Mouse (Mus musculus) embryonic facial prominence, embryonic 13.5 days (tissue): Measurements from ENCODE around the gene Rreb1. TPM values are rescaled to one million over a fixed set of nuclear protein-coding genes. Genes with fewer than 3 reads are reported as not detected.

ENCODE experiments used
- ATAC-seq: fragments of 200-750 bp; cut with Nextera tagmentation; 2 replicates; pipeline ENCODE4 v1.8.0; 2017; ENCODE audit warnings: low read depth; ENCODE audit not compliant: insufficient number of reproducible peaks, insufficient read depth, low FRiP score, low TSS enrichment
- H3K27ac ChIP-seq: fragments of 300-500 bp; sonication (generic); 2 replicates; pipeline ENCODE4 v1.5.1; 2015; ENCODE audit warnings: moderate library complexity, mild to moderate bottlenecking, inconsistent platforms
- H3K27me3 ChIP-seq: fragments of 300-500 bp; sonication (generic); 2 replicates; pipeline ENCODE4 v1.6.1; 2015; ENCODE audit warnings: mild to moderate bottlenecking, inconsistent platforms
- H3K36me3 ChIP-seq: fragments of 300-500 bp; sonication (generic); 2 replicates; pipeline ENCODE4 v1.6.1; 2015; ENCODE audit warnings: mild to moderate bottlenecking, inconsistent platforms
- H3K4me1 ChIP-seq: fragments of 300-500 bp; sonication (generic); 2 replicates; pipeline ENCODE4 v1.6.1; 2015; ENCODE audit warnings: inconsistent platforms
- H3K4me2 ChIP-seq: fragments of 300-500 bp; sonication (generic); 2 replicates; pipeline ENCODE4 v1.6.1; 2015; ENCODE audit warnings: moderate library complexity, mild to moderate bottlenecking, inconsistent platforms
- H3K4me3 ChIP-seq: fragments of 300-500 bp; sonication (generic); 2 replicates; pipeline ENCODE4 v1.5.1; 2015; ENCODE audit warnings: mild to moderate bottlenecking, inconsistent platforms
- H3K9ac ChIP-seq: fragments of 300-500 bp; sonication (generic); 2 replicates; pipeline ENCODE4 v1.6.1; 2015; ENCODE audit warnings: mild to moderate bottlenecking, inconsistent platforms
- H3K9me3 ChIP-seq: fragments of 300-500 bp; sonication (generic); 2 replicates; pipeline ENCODE4 v1.6.1; 2016; ENCODE audit warnings: inconsistent platforms
- WGBS: fragments of 180-500 bp; shearing (Covaris S2); methylation state at CpG from one replicate; pipeline ENCODE4 v1.1.7; 2015; ENCODE audit warnings: mixed read lengths; 5-methylcytosine and 5-hydroxymethylcytosine counted together
- polyA plus RNA-seq: library from polyadenylated mRNA; unstranded; fragments of >200 nt; fragmentation: Nextera tagmentation; extraction: Ambion mirVana; gene quantifications from 2 replicates; pipeline ENCODE4 v1.2.1, GENCODE M21; 2015

Gene Rreb1
- 13.2 and 15.0 TPM in 2 replicates for polyA plus RNA-seq

DNA sequence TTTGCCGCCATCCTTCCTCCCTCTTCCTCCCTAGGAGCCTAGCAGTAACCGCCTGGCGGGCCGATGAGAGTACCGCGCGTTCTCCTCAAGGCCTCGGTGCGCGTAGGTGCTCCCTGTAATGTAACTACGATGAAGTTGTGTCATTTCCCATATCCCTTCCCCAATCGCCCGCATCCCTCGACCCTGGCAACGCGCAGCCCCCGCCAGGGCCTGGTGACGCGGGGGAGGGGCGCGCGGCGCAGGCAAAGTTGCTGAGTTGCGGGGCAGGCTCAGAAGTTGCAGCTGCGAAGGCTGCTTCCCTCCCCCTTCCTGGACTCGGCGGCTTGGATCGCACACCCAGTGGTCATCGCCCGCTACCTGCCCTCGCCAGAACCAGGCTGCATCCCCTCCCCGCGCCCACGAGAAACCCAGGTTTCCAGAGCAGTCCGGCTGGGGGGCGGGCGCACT lies at the start of gene Rreb1:
TSS of gene Rreb1 (plus strand) at position 254 of the 447 bp plus-strand sequence.
- Histone ChIP-seq H3K36me3 (no peaks in the 10 kb centered on the region), H3K4me3 (peak within 1 kb of the TSS; percentile 64), H3K4me1 (peaks cover 15% of the 10 kb centered on the region; the same call in 1 of the 2 replicates), H3K4me2 (peak within 1 kb of the TSS; percentile 100), H3K27ac (no peak within 1 kb of the TSS), H3K27me3 (peaks cover 17% of the 10 kb centered on the region), H3K9ac (peak within 1 kb of the TSS; percentile 78), H3K9me3 (no peaks in the 10 kb centered on the region)
- WGBS: under 1% methylated on average over 36 of the region's 37 CpGs
- peak; percentile 20; the same call in 1 of the 2 replicates for ATAC-seq

DNA sequence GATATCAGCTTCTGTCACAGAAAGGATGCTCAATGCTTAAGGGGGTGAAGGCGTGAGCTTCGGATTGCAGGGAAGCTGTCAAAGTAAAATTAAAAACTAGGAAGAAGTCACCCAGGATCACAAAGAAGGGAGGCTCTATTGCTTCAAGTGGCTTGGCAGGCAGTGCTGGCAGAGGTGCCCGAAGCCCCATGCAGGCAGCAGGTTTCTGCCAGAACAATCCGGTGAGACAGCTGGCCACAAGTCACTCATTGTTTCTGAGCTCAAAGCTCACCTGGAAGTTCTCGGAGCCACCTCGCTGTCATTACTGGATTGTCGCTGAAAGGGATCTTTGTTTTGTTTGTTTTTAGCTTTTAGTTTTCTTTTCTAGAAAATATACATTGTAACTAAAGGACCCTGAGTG lies 49.6 kb upstream of the Rreb1 start:
- 76% methylated on average over 7 of the region's 7 CpGs for WGBS
- H3K9me3 ChIP-seq: 0 out of 2 replicates have a peak, but pooled peaks cover 2% of the 10 kb centered on the region
- H3K9ac ChIP-seq: no peak overlapping the region
- no peak overlapping the region for H3K4me3 ChIP-seq
- no peaks in the 10 kb centered on the region for H3K36me3 ChIP-seq
- no peak for ATAC-seq
- no peak overlapping the region for H3K4me2 ChIP-seq
- H3K4me1 ChIP-seq: no peaks in the 10 kb centered on the region
- H3K27me3 ChIP-seq: no peaks in the 10 kb centered on the region
- H3K27ac ChIP-seq: no peak overlapping the region

DNA sequence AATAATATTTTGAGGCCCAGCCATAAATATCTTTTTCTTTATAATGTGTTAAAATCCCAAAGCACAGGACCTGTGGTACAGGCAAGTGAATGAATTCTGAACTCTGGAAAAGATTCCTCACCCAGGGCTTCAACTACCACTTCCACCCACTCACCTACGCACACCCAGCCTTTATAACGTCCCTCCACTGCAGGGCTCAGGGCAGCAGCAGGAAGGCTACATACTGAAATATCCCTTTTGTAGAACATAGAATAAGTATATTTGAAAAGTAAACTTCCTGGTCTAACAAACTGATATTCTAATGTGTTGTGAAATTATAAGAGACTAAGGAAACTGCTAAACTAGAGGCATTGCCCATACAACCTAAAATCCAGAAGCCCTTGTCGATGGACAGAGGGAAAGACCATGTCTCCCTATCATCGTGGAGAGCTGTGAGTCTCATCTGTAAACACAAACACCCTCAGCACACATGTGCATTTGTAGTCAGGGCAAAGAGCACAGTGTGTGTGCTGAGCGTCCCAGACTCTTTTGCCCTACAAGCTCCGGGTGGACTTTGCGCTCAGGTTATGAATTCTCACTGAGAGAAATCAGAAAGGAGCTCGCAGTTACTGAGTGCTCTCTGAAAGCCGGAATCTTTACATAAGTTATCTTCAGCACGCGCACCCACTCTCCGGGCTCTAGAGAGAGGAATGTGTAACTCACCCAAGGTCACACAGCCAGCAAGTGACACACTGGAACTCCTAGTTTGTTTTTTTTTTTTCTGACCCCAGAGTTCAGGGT lies 46.1 kb upstream of the Rreb1 start:
- H3K4me3 ChIP-seq: no peak overlapping the region
- H3K27ac ChIP-seq: no peak overlapping the region
- WGBS: 82% methylated on average over 12 of the region's 12 CpGs
- ATAC-seq: no peak
- no peaks in the 10 kb centered on the region for H3K4me1 ChIP-seq
- H3K9ac ChIP-seq: no peak overlapping the region
- no peak overlapping the region for H3K4me2 ChIP-seq
- no peaks in the 10 kb centered on the region for H3K27me3 ChIP-seq
- no peaks in the 10 kb centered on the region for H3K9me3 ChIP-seq
- H3K36me3 ChIP-seq: no peaks in the 10 kb centered on the region

DNA sequence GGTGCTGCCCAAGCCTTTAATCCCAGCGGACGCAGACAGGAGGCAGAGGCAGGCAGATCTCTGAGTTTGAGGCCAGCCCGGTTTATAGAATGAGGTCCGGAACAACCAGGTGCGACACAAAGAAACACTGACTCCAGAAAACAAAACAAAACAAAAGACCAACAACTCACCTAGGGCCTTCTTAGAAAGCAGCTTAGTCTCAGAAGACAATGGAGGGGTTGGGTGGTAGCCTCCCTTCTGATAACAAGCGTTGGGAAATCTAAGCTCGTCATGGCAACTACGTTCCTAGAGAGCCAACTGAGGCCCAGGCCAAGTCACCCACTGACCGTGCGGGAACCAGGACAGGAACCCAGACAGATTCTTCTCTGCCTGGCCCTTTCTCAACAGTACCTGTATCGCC lies 43.7 kb upstream of the Rreb1 start:
- Histone ChIP-seq H3K4me3 (no peak overlapping the region), H3K9ac (no peak overlapping the region), H3K36me3 (no peaks in the 10 kb centered on the region), H3K4me1 (no peaks in the 10 kb centered on the region), H3K27ac (no peak overlapping the region), H3K9me3 (no peaks in the 10 kb centered on the region), H3K4me2 (no peak overlapping the region), H3K27me3 (no peaks in the 10 kb centered on the region)
- ATAC-seq: no peak
- WGBS: 92% methylated on average over 11 of the region's 11 CpGs

DNA sequence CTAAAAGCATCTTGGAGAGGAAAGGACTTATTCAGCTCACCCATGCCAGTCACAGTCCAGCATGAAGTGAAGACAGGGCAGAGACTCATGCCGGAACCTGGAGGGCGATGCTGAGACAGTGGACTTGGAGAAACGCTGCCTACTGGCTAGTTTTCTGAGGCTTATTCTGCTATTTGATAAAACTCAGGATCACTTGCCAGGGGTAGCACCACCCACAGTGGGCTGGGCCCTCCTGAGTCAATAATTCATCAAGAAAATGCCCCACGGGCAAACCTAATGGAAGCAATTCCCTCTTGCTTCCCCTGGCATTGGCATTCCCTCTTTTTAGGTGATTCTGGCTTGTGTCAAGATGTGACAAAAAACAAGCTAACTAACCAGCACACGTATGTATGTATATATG lies 38.1 kb upstream of the Rreb1 start:
- Histone ChIP-seq H3K27me3 (no peaks in the 10 kb centered on the region), H3K4me3 (no peak overlapping the region), H3K4me1 (no peaks in the 10 kb centered on the region), H3K36me3 (no peaks in the 10 kb centered on the region), H3K27ac (no peak overlapping the region), H3K9ac (no peak overlapping the region), H3K4me2 (no peak overlapping the region), H3K9me3 (no peaks in the 10 kb centered on the region)
- ATAC-seq: no peak
- WGBS: 86% methylated on average over 5 of the region's 5 CpGs

DNA sequence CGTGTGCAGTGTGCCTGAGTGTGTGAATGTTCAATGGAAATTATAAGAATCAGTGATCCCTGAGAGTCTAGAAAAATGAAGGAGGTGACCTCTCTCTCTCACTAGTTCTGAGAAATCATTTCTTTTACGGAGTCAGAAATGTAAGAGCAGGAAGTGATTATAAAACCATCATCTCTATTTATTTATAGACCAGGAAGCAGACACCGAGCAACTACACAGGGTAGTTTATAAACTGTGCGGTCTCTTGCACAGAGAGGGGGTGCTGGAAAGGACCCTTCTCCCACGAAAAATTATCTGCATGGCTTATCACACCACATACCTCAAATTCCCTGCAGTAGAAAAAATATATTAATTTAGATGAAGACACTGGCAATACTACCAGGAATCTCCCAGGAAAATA lies 37.4 kb upstream of the Rreb1 start:
- Histone ChIP-seq H3K4me2 (no peak overlapping the region), H3K4me1 (no peaks in the 10 kb centered on the region), H3K9me3 (no peaks in the 10 kb centered on the region), H3K36me3 (no peaks in the 10 kb centered on the region), H3K27ac (no peak overlapping the region), H3K27me3 (no peaks in the 10 kb centered on the region), H3K9ac (no peak overlapping the region), H3K4me3 (no peak overlapping the region)
- no peak for ATAC-seq
- WGBS: 57% methylated on average over 5 of the region's 5 CpGs

DNA sequence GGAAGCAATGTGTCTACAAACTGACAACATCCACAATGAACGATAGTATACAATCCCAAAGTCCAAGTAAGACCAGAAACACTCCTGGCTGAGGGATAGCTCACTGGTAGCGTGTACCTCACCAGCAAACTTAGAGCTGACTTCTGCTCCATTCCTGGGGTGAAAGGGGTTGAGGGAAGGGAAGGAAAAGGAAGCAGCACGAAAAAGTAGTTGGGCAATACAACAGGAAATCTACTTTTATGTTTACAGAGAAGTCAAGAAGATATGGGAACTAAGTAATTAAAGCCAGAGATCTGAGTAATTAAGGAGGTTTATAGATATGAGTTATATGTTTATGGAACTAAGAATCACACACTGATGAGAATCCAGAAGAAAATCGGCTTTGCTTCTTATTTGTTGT lies 36.0 kb upstream of the Rreb1 start:
- no peak for ATAC-seq
- WGBS: 79% methylated on average over 4 of the region's 4 CpGs

DNA sequence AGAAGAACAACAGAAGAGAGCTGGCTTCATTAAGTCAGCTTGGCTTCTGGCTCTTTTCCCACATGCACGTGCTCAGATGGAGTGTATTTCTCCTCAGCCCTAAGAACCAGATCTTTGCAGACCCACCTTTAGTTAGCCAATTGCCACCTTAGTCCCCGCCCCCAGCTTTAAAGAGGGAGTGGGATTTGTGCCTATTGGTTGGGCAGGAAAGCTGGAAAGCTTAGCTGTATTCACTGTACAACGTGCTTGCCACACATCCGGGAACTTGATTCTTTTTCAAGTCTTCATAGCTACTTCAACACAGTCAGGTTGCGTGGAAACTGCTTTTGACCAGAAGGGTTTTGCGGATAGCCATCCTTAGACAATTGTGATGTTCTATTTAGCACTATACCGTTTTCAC lies 30.7 kb upstream of the Rreb1 start:
- no peaks in the 10 kb centered on the region for H3K9me3 ChIP-seq
- H3K9ac ChIP-seq: no peak overlapping the region
- H3K36me3 ChIP-seq: no peaks in the 10 kb centered on the region
- no peak overlapping the region for H3K4me2 ChIP-seq
- WGBS: 64% methylated on average over 7 of the region's 7 CpGs
- H3K4me3 ChIP-seq: no peak overlapping the region
- no peak overlapping the region for H3K27ac ChIP-seq
- H3K27me3 ChIP-seq: no peaks in the 10 kb centered on the region
- H3K4me1 ChIP-seq: peaks cover 7% of the 10 kb centered on the region; the same call in 1 of the 2 replicates
- no peak for ATAC-seq

More for the DNA sequence above, 36.0 kb upstream of the Rreb1 start:
- Histone ChIP-seq H3K27ac (no peak overlapping the region), H3K27me3 (no peaks in the 10 kb centered on the region), H3K9me3 (no peaks in the 10 kb centered on the region), H3K4me1 (no peaks in the 10 kb centered on the region), H3K36me3 (no peaks in the 10 kb centered on the region), H3K4me2 (no peak overlapping the region), H3K4me3 (no peak overlapping the region), H3K9ac (no peak overlapping the region)

DNA sequence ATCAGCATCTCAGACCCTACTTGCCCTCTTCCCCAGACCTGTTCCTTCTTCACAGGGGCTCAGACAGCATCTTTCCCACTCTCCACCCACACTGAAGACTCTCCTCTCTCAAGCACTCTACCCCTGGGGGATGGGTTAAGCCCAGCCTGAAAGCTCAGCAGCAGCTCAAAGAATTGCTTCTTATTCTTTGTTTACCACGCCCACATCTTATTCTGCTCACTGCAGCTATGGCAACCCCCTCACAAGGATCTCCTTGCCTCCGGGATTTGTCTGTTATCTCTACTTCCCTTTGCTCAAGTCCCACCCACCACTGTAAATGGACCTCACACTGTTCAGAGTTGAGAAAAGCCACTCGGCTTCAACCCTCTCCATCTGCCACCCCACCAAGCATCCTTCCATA lies 28.7 kb upstream of the Rreb1 start:
- 13% methylated on average over 3 of the region's 3 CpGs for WGBS
- Histone ChIP-seq H3K27me3 (no peaks in the 10 kb centered on the region), H3K4me3 (no peak overlapping the region), H3K4me1 (peaks cover 7% of the 10 kb centered on the region; the same call in 1 of the 2 replicates), H3K9ac (no peak overlapping the region), H3K9me3 (no peaks in the 10 kb centered on the region), H3K4me2 (no peak overlapping the region), H3K36me3 (no peaks in the 10 kb centered on the region), H3K27ac (no peak overlapping the region)
- no peak for ATAC-seq

- Histone ChIP-seq H3K9ac (no peak overlapping the region), H3K4me3 (no peak overlapping the region), H3K4me1 (peaks cover 7% of the 10 kb centered on the region; the same call in 1 of the 2 replicates), H3K4me2 (no peak overlapping the region), H3K36me3 (no peaks in the 10 kb centered on the region), H3K27me3 (no peaks in the 10 kb centered on the region), H3K27ac (no peak overlapping the region), H3K9me3 (no peaks in the 10 kb centered on the region)
- 39% methylated on average over 9 of the region's 9 CpGs for WGBS
- no peak for ATAC-seq
Measured at GRCm38 (mm10) chr13:37751154-37751950, 26.8 kb upstream of the Rreb1 start.

- Histone ChIP-seq H3K4me3 (no peak overlapping the region), H3K4me2 (no peak overlapping the region), H3K27ac (no peak overlapping the region), H3K27me3 (no peaks in the 10 kb centered on the region), H3K4me1 (no peaks in the 10 kb centered on the region), H3K9me3 (no peaks in the 10 kb centered on the region), H3K36me3 (no peaks in the 10 kb centered on the region), H3K9ac (no peak overlapping the region)
- 85% methylated on average over 10 of the region's 10 CpGs for WGBS
- no peak for ATAC-seq
Measured at GRCm38 (mm10) chr13:37759341-37760012, 18.7 kb upstream of the Rreb1 start.
